Mouse (Mus musculus): ENCODE data around the gene Cfap70.

DNA sequence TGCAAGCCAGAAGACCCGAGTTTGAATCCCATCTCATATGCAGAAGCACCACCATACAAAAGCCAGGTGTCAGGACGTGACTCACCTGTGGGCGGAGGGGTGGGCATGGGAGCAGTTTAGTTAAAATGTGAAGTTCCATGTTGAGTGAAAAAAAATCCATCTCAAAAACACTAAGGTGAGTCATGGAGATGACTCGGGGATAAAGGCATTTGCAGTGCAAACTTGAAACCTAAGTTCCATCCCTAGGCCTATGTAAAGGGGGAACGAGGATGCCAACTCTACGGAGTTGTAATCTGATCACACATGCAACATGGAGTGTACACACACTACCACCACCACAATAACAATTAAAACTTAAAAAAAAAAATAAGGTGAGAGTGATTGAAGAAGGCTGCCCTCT is 29.0 kb downstream of the Cfap70 start:
- TF ChIP-seq POLR2AphosphoS5 (IDR thresholded peaks at IDR 0.05; ENCODE audit: borderline replicate concordance, low read depth, low read length): no peak
- no peak for TF ChIP-seq CHD2 (IDR thresholded peaks at IDR 0.05; ENCODE audit: low read length)
- TF ChIP-seq POLR2AphosphoS2 (IDR thresholded peaks at IDR 0.05; ENCODE audit: low read length): no peak
- TF ChIP-seq TAL1 (IDR thresholded peaks at IDR 0.05; ENCODE audit: low read length): no peak
- no peak for TF ChIP-seq TCF12 (IDR thresholded peaks at IDR 0.05; ENCODE audit: low read depth, low read length)
- TF ChIP-seq USF2 (IDR thresholded peaks at IDR 0.05; ENCODE audit: borderline replicate concordance in 1 of 2, insufficient read depth in 1 of 2, low read depth in 1 of 2, low read length in 2 of 2): no peak
- TF ChIP-seq POLR2A (IDR thresholded peaks at IDR 0.05; ENCODE audit: control insufficient read depth in 1 of 2, insufficient read depth in 1 of 2, low read depth in 1 of 2, low read length in 2 of 2, poor library complexity in 1 of 2): no peak
- TF ChIP-seq CTCF (IDR thresholded peaks at IDR 0.05 in 2 of 3, conservative IDR thresholded peaks at IDR 0.05 in 1 of 3; ENCODE audit: control insufficient read depth in 1 of 3, insufficient read depth in 1 of 3, low read depth in 2 of 3, low read length in 3 of 3, poor library complexity in 1 of 3, severe bottlenecking in 1 of 3): no peak
